Mouse (Mus musculus): Measurements from ENCODE around the gene Bmper.

- TF ChIP-seq FLI1 (IDR thresholded peaks at IDR 0.05; ENCODE audit: low read length) (no peak), GATA1 (IDR thresholded peaks at IDR 0.05; ENCODE audit: borderline replicate concordance, low read length) (no peak)
Measured at GRCm38 (mm10) chr9:23251001-23251400, 28.1 kb downstream of the Bmper start.

Measured in megakaryocyte, embryonic 14.5 days (primary cell).